Mouse (Mus musculus) embryonic facial prominence, embryonic 13.5 days (tissue): Measurements from ENCODE around the gene Hist1h3g. TPM values are rescaled to one million over a fixed set of nuclear protein-coding genes. Genes with fewer than 3 reads are reported as not detected.
"Not testable (repeated sequence)": the region's sequence is repeated elsewhere in the genome, so short reads cannot be mapped to it uniquely, and the experiment has no call there.

Experiments used
- ATAC-seq: fragments of 200-750 bp; cut with Nextera tagmentation; 2 replicates; pipeline ENCODE4 v1.8.0; 2017; ENCODE audit warnings: low read depth; ENCODE audit not compliant: insufficient number of reproducible peaks, insufficient read depth, low FRiP score, low TSS enrichment
- H3K27ac ChIP-seq: fragments of 300-500 bp; sonication (generic); 2 replicates; pipeline ENCODE4 v1.5.1; 2015; ENCODE audit warnings: moderate library complexity, mild to moderate bottlenecking, inconsistent platforms
- H3K27me3 ChIP-seq: fragments of 300-500 bp; sonication (generic); 2 replicates; pipeline ENCODE4 v1.6.1; 2015; ENCODE audit warnings: mild to moderate bottlenecking, inconsistent platforms
- H3K36me3 ChIP-seq: fragments of 300-500 bp; sonication (generic); 2 replicates; pipeline ENCODE4 v1.6.1; 2015; ENCODE audit warnings: mild to moderate bottlenecking, inconsistent platforms
- H3K4me1 ChIP-seq: fragments of 300-500 bp; sonication (generic); 2 replicates; pipeline ENCODE4 v1.6.1; 2015; ENCODE audit warnings: inconsistent platforms
- H3K4me2 ChIP-seq: fragments of 300-500 bp; sonication (generic); 2 replicates; pipeline ENCODE4 v1.6.1; 2015; ENCODE audit warnings: moderate library complexity, mild to moderate bottlenecking, inconsistent platforms
- H3K4me3 ChIP-seq: fragments of 300-500 bp; sonication (generic); 2 replicates; pipeline ENCODE4 v1.5.1; 2015; ENCODE audit warnings: mild to moderate bottlenecking, inconsistent platforms
- H3K9ac ChIP-seq: fragments of 300-500 bp; sonication (generic); 2 replicates; pipeline ENCODE4 v1.6.1; 2015; ENCODE audit warnings: mild to moderate bottlenecking, inconsistent platforms
- H3K9me3 ChIP-seq: fragments of 300-500 bp; sonication (generic); 2 replicates; pipeline ENCODE4 v1.6.1; 2016; ENCODE audit warnings: inconsistent platforms
- WGBS: fragments of 180-500 bp; shearing (Covaris S2); methylation state at CpG from one replicate; pipeline ENCODE4 v1.1.7; 2015; ENCODE audit warnings: mixed read lengths; 5-methylcytosine and 5-hydroxymethylcytosine counted together
- polyA plus RNA-seq: library from polyadenylated mRNA; unstranded; fragments of >200 nt; fragmentation: Nextera tagmentation; extraction: Ambion mirVana; gene quantifications from 2 replicates; pipeline ENCODE4 v1.2.1, GENCODE M21; 2015

Gene Hist1h3g
- polyA plus RNA-seq, 1 experiment from 2014 or later: 6.7 TPM

DNA sequence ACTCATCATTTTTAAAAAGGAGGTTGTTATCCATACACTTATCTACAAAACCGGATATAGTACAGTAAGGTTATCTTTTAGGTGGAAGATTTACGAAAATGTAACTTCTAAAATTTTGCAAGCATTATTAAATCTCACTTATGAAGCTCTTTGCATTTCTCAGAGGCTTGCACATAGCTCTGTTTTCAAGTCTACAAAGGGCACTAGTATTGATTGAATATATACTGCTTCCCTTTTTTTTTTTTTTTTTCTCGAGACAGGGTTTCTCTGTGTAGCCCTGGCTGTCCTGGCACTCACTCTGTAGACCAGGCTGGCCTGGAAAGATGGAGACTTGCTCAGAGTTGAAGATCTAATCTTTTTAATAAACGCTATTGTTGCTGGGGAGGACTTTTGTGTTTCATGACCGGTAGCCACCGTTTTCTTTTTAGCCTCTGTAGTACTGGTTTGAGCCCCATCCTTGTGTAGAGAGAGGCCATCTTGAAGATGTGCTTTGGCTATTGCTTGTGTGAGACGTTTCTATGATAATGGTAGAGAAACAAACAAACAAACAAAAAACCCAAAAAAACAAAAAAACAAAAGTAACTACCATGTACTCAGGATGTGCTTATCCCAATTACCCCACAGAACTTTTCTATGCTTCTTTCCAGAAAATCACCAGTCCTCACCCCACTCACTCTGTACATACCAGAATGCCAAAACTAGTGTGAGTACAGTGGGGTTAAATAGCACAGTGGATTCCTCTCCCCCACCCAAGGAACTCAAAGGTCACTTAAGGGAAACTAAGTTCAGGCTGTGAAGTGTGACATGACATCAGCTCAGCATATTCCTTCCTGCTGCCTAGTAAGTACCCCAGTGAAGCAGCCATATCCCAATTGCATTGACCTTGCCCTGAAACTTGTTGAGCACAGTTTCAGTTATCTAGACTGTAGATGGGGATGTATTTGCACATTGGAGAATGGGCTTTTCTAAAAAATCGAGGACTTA lies 17.0 kb downstream of the Hist1h3g start:
- 52% methylated on average over 8 of the region's 8 CpGs for WGBS
- no peaks in the 10 kb centered on the region for H3K27me3 ChIP-seq
- peak overlapping the region; percentile 94 for H3K27ac ChIP-seq
- H3K4me2 ChIP-seq: peak overlapping the region; percentile 72
- no peak for ATAC-seq
- H3K9ac ChIP-seq: peak overlapping the region; percentile 71; the same call in 1 of the 2 replicates
- peaks cover 20% of the 10 kb centered on the region for H3K4me1 ChIP-seq
- no peaks in the 10 kb centered on the region for H3K9me3 ChIP-seq
- peak overlapping the region; percentile 48 for H3K4me3 ChIP-seq
- H3K36me3 ChIP-seq: no peaks in the 10 kb centered on the region

DNA sequence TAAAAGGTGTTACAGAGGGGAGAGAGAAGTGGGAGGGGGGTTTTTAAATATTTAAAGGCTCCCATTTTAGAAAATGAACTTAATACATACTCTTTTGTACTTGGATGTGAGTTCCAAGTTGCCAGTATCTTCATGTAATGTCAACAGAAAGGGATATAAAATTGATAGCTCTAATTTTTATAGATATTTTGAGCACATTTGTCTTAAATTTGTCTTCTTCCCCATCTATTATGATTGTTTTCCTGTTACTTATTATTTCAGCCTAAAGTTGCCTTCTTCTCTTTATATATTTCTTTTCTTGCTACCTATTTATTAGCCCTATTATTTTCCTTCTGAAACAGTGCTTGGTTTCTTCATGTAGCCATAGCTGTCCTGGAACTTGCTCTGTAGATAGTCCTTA lies 17.7 kb downstream of the Hist1h3g start, which contains the start of gene Hist1h1d:
Gene Hist1h1d (plus strand): TSS at position 301 of the 400 bp plus-strand sequence.
- Histone ChIP-seq H3K4me2 (peak within 1 kb of the TSS; percentile 91), H3K27me3 (no peaks in the 10 kb centered on the region), H3K36me3 (no peaks in the 10 kb centered on the region), H3K9ac (peak within 1 kb of the TSS; percentile 89; the same call in 1 of the 2 replicates), H3K4me1 (peaks cover 20% of the 10 kb centered on the region), H3K27ac (peak within 1 kb of the TSS; percentile 99), H3K9me3 (no peaks in the 10 kb centered on the region), H3K4me3 (0 out of 2 replicates have a peak within 1 kb of the TSS, but pooled peaks have one; percentile 48)
- ATAC-seq: no peak

DNA sequence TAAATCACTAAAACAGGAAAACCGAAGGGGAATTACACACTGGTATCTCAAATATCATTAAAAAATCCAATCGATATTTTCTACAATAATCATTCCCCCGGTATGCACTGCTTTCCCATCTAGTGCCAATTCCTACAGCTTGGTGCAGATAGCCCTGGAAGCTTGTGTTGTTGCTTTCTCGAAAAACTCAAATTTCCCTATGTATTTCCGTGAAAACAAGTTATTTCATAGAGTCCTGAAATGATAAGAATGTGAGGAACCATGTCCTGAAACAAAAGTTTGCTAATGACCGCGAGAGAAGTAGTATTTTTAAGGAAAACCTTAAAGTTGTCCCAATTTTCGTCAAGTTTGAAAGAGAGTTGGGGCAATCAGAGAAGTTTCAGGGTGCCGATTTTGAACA lies 19.2 kb downstream of the Hist1h3g start:
- no peaks in the 10 kb centered on the region for H3K36me3 ChIP-seq
- H3K4me2 ChIP-seq: peak overlapping the region; percentile 91
- no peak for ATAC-seq
- H3K27ac ChIP-seq: peak overlapping the region; percentile 99
- no peaks in the 10 kb centered on the region for H3K9me3 ChIP-seq
- H3K27me3 ChIP-seq: no peaks in the 10 kb centered on the region
- H3K9ac ChIP-seq: peak overlapping the region; percentile 89
- H3K4me1 ChIP-seq: peaks cover 20% of the 10 kb centered on the region
- WGBS: 24% methylated on average over 9 of the region's 9 CpGs
- H3K4me3 ChIP-seq: peak overlapping the region; percentile 63

DNA sequence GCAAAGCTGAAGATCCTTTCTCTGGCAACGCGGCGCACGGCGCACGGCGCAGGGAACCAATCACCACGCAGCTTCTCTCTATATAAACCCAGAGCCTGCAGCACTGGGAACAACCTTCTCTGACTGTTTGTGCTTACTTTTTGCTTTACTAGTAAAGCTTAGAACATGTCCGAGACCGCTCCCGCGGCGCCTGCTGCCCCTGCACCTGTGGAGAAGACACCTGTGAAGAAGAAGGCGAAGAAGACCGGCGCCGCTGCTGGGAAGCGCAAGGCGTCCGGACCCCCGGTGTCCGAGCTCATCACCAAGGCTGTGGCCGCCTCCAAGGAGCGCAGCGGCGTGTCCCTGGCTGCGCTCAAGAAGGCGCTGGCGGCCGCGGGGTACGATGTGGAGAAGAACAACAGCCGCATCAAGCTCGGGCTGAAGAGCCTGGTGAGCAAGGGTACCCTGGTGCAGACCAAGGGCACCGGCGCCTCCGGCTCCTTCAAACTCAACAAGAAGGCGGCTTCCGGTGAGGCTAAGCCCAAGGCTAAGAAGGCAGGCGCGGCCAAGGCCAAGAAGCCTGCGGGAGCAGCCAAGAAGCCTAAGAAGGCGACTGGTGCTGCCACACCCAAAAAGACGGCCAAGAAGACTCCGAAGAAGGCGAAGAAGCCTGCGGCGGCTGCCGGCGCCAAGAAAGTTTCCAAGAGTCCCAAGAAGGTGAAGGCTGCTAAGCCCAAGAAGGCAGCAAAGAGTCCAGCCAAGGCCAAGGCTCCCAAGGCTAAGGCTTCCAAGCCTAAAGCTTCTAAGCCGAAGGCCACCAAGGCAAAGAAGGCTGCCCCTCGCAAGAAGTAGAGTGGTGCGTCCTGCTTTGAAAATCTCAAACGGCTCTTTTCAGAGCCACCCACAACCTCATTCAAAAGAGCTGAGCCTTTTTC lies 20.0 kb downstream of the Hist1h3g start:
- Histone ChIP-seq H3K4me3 (peak overlapping the region; percentile 63), H3K4me1 (peaks cover 20% of the 10 kb centered on the region), H3K36me3 (no peaks in the 10 kb centered on the region), H3K27me3 (no peaks in the 10 kb centered on the region), H3K4me2 (peak overlapping the region; percentile 91), H3K27ac (peak overlapping the region; percentile 99), H3K9me3 (no peaks in the 10 kb centered on the region), H3K9ac (peak overlapping the region; percentile 89)
- WGBS: under 1% methylated on average over 54 of the region's 54 CpGs
- peak; percentile 88 for ATAC-seq

DNA sequence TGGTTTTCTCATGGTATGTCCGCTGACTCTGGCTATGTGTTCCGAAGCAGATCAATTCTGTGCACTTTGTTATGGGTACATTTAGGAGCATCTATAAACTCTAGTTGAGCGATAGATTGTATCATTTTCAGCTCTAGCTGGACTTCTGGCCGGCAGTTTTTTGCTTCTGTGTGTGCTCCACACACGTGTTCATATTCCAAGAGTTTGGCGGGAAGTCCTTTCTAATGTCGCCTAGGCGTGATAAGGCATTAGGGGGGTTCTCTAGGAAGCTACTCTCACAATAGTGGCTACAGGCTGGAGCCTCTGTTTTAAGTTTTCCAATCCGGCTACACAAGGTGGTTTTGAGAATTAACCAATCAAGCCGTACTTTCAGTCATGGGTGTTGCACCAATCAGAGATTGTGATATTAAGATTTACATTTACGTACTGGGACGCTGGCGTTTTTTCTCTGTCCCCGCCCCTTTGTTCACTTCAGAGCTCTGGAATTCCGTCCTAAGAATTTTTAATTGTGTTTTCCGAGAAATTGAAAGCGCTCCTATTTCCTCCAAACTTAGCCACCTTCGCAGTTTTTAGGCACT lies 20.7 kb downstream of the Hist1h3g start:
- under 1% methylated on average over 18 of the region's 18 CpGs for WGBS
- no peaks in the 10 kb centered on the region for H3K9me3 ChIP-seq
- H3K36me3 ChIP-seq: no peaks in the 10 kb centered on the region
- ATAC-seq: peak; percentile 79
- peak overlapping the region; percentile 99 for H3K27ac ChIP-seq
- H3K27me3 ChIP-seq: no peaks in the 10 kb centered on the region
- peaks cover 14% of the 10 kb centered on the region for H3K4me1 ChIP-seq
- H3K4me3 ChIP-seq: peak overlapping the region; percentile 63
- H3K4me2 ChIP-seq: peak overlapping the region; percentile 91
- H3K9ac ChIP-seq: peak overlapping the region; percentile 89

DNA sequence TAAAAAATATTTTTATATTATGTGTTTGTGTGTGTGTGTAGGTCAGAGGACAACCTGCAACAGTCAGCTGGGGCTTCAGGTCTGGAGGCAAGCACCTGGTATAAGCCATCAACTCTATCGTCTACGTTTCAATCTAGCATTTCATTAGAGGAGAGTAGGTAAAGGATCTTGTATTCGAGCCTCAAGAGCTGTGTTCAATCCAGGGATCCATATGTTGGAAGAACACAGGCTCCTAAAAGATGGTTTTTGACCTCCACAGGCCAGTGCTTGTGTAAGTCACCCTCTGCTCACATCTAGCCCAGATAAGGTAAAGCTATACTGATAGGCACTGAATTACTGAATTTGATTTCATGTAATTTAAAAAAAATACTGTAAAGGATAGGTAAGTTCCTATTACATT lies 21.7 kb downstream of the Hist1h3g start:
- H3K27ac ChIP-seq: peak overlapping the region; percentile 99
- peak overlapping the region; percentile 91 for H3K4me2 ChIP-seq
- no peak for ATAC-seq
- H3K9me3 ChIP-seq: no peaks in the 10 kb centered on the region
- peak overlapping the region; percentile 36; the same call in 1 of the 2 replicates for H3K9ac ChIP-seq
- no peaks in the 10 kb centered on the region for H3K36me3 ChIP-seq
- no peaks in the 10 kb centered on the region for H3K27me3 ChIP-seq
- H3K4me3 ChIP-seq: no peak overlapping the region
- 72% methylated on average over 3 of the region's 3 CpGs for WGBS
- peaks cover 14% of the 10 kb centered on the region for H3K4me1 ChIP-seq

DNA sequence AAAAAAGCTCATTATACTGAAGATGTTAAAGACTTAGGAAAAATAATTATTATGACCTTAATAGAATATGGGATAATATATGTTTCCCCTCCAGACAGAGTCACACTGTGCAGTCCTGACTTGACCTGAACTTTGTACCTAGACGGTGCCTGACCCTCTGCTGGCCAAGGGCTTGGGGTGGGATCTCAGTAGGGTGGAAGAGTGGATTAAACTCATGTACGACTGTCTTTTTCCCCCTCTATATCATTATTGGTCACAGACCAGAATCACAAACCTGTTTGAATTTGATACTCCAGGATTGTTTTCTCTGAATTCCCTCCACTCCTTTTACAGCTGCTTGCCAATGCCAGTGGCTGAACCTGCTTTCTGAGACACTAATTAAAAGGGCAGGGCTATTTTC lies 25.5 kb downstream of the Hist1h3g start:
- not testable (repeated sequence) for H3K9me3 ChIP-seq, H3K4me1 ChIP-seq, H3K27me3 ChIP-seq, H3K9ac ChIP-seq, ATAC-seq, H3K36me3 ChIP-seq, H3K4me3 ChIP-seq
- peak overlapping the region; percentile 37 for H3K4me2 ChIP-seq
- peak overlapping the region; percentile 60 for H3K27ac ChIP-seq
- WGBS: 12% methylated on average over 2 of the region's 2 CpGs

DNA sequence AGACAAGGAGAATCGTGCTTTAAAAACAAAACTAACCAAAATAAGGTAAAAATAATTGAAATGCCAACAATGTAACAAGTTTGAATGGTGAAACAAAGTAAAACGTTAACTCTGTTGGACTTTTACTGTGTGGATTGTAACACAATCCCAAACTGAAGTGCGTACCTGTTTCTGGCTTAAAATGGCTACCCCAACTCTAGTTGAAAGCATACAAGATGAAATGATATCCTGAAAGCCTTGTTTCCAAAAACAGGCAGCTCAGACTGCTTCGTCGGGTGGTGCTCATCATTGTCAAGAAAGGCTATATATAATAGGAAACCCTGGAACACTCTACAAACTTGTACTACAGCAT lies 26.3 kb downstream of the Hist1h3g start:
- peak overlapping the region; percentile 68 for H3K4me2 ChIP-seq
- WGBS: 0% methylated on average over 2 of the region's 5 CpGs
- H3K4me1 ChIP-seq, H3K9me3 ChIP-seq, H3K27me3 ChIP-seq, ATAC-seq, H3K36me3 ChIP-seq: not testable (repeated sequence)
- H3K4me3 ChIP-seq: peak overlapping the region; percentile 48
- peak overlapping the region; percentile 68 for H3K9ac ChIP-seq
- H3K27ac ChIP-seq: peak overlapping the region; percentile 98

DNA sequence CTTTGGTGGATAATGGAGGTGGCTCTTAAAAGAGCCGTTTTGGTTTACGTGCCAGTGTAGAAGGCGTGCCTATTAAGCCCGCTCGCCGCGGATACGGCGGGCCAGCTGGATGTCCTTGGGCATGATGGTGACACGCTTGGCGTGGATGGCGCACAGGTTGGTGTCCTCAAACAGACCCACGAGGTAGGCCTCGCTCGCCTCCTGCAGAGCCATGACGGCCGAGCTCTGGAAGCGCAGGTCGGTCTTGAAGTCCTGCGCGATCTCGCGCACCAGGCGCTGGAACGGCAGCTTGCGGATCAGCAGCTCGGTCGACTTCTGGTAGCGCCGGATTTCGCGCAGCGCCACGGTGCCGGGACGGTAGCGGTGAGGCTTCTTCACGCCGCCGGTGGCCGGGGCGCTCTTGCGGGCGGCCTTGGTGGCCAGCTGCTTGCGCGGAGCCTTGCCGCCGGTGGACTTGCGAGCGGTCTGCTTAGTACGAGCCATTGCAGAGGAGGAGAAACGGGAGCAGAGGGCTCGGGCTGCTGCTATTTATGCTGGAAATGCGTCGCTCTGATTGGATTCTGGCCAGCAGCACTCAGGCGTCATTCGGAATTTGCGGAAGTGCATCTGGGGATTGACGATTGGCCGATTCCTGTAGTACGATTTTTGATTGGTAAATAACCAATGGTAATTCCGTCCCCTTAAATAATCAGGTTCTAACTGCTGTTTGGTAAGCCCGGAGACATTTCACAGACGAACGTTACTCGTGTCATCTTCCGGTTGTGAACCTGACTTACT lies 26.8 kb downstream of the Hist1h3g start, which contains the start of gene Hist1h3e:
Gene Hist1h3e (minus strand): TSS at position 487 of the 777 bp plus-strand sequence.
- WGBS: under 1% methylated on average over 48 of the region's 67 CpGs
- Histone ChIP-seq H3K27ac (peak within 1 kb of the TSS; percentile 98), H3K9ac (peak within 1 kb of the TSS; percentile 68), H3K4me3 (peak within 1 kb of the TSS; percentile 48), H3K4me2 (peak within 1 kb of the TSS; percentile 68)
- ATAC-seq: peak; percentile 87
- not testable (repeated sequence) for H3K36me3 ChIP-seq, H3K27me3 ChIP-seq, H3K4me1 ChIP-seq, H3K9me3 ChIP-seq

DNA sequence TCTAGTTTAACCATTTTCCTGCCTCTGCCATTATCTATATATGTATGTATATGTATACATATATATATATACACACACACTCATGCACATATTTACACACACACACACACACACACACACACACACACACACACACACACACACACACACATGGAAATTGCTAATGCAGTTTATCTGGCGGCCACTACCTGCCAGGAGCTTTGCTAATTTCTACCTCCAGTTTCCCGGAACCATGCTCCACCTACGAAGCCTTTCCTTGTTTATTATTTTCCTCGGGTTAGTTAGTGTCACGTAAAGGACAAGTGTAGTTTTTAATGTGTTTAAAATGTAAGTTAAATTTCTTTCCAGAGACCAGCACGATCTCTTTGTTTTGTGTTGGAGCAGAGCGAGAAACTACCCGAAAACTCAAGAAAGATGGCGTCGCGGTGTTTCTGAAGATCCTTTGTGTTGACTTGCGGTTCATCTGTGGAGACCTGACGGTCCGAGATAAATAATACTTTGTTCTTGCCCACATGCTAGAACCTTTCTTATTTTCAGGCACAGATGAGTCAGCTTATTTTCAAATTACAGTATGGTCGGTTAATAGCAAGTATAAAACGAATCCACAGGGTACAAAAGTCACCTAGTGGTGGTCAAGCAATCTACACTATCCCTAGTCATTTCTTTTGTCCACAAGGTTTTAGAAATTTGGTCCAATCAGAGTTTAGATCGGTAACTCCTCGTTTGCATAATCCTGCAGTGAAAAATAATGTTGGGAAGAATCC lies 27.7 kb downstream of the Hist1h3g start:
- H3K4me2 ChIP-seq: peak overlapping the region; percentile 68
- no peaks in the 10 kb centered on the region for H3K9me3 ChIP-seq
- 0 out of 2 replicates have a peak, but pooled peaks cover 5% of the 10 kb centered on the region for H3K4me1 ChIP-seq
- 4% methylated on average over 18 of the region's 18 CpGs for WGBS
- H3K4me3 ChIP-seq: peak overlapping the region; percentile 48
- no peaks in the 10 kb centered on the region for H3K27me3 ChIP-seq
- ATAC-seq: no peak
- no peaks in the 10 kb centered on the region for H3K36me3 ChIP-seq
- H3K27ac ChIP-seq: peak overlapping the region; percentile 98
- peak overlapping the region; percentile 62 for H3K9ac ChIP-seq
